Mouse (Mus musculus) kidney, embryonic 15.5 days (tissue): ENCODE measurements around the gene Rps6ka2. TPM values are rescaled to one million over a fixed set of nuclear protein-coding genes. Genes with fewer than 3 reads are reported as not detected.

Experiments
- ATAC-seq: fragments of 200-750 bp; cut with Nextera tagmentation; replicated peaks from 2 replicates; pipeline ENCODE4 v1.8.0; 2017; ENCODE audit warnings: moderate TSS enrichment; ENCODE audit not compliant: low FRiP score
- H3K27ac ChIP-seq: fragments of 300-500 bp; sonication (generic); 2 replicates; pipeline ENCODE4 v1.5.1; 2015; ENCODE audit warnings: mild to moderate bottlenecking, inconsistent platforms
- H3K27me3 ChIP-seq: fragments of 300-500 bp; sonication (generic); 2 replicates; pipeline ENCODE4 v1.6.1; 2015; ENCODE audit warnings: inconsistent platforms
- H3K36me3 ChIP-seq: fragments of 300-500 bp; sonication (generic); 2 replicates; pipeline ENCODE4 v1.6.1; 2015; ENCODE audit warnings: inconsistent platforms
- H3K4me1 ChIP-seq: fragments of 300-500 bp; sonication (generic); 2 replicates; pipeline ENCODE4 v1.6.1; 2015; ENCODE audit warnings: inconsistent platforms
- H3K4me2 ChIP-seq: fragments of 300-500 bp; sonication (generic); 2 replicates; pipeline ENCODE4 v1.6.1; 2015; ENCODE audit warnings: moderate library complexity, mild to moderate bottlenecking, inconsistent platforms
- H3K4me3 ChIP-seq: fragments of 300-500 bp; sonication (generic); replicated peaks from 2 replicates; pipeline ENCODE4 v1.5.1; 2015; ENCODE audit warnings: mild to moderate bottlenecking, inconsistent platforms
- H3K9ac ChIP-seq: fragments of 300-500 bp; sonication (generic); 2 replicates; pipeline ENCODE4 v1.6.1; 2015; ENCODE audit warnings: mild to moderate bottlenecking, inconsistent platforms
- H3K9me3 ChIP-seq: fragments of 300-500 bp; sonication (generic); replicated peaks from 2 replicates; pipeline ENCODE4 v1.6.1; 2016; ENCODE audit warnings: inconsistent platforms
- WGBS: fragments of 180-500 bp; shearing (Covaris S2); methylation state at CpG from one replicate; pipeline ENCODE4 v1.1.7; 2015; ENCODE audit warnings: mixed read lengths; 5-methylcytosine and 5-hydroxymethylcytosine counted together
- polyA plus RNA-seq: library from polyadenylated mRNA; unstranded; fragments of >200 nt; fragmentation: Nextera tagmentation; extraction: Ambion mirVana; gene quantifications from 2 replicates; pipeline ENCODE4 v1.2.1, GENCODE M21; 2015

Rps6ka2 gene
- polyA plus RNA-seq, 1 experiment from 2014 or later, result 21.5 TPM

- Histone ChIP-seq H3K9ac (no peak overlapping the region), H3K4me3 (no peak overlapping the region), H3K27me3 (no peaks in the 10 kb centered on the region), H3K36me3 (peaks cover 10% of the 10 kb centered on the region; the same call in 1 of the 2 replicates), H3K9me3 (no peaks in the 10 kb centered on the region), H3K4me1 (peaks cover 71% of the 10 kb centered on the region), H3K4me2 (no peak overlapping the region), H3K27ac (peak overlapping the region; percentile 75)
- ATAC-seq, result 0 out of 2 replicates have a peak, but pooled peaks have one; percentile 23
- WGBS, result 36% methylated on average over 4 of the region's 4 CpGs
Measured at GRCm38 (mm10) chr17:7262620-7263019, 92.7 kb downstream of the Rps6ka2 start.

DNA sequence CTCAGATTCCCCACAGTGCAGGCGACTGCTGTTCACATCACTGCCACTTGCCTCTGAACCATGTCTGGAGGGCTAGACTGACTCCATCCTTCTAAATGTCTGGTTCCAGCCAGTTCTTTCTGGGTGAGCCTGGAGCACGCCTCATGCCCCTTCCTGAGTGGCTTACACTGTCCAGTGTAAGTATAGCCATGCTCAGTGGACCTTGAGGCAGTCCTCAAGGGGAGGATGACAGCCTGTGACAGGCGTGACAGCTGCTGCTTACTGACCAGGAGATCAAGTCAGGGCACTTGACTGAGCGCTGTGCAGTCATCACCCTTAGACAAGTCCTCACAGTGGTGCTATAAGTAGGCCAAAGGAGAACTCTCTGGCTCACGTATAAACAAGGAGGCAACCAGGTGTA lies 94.7 kb downstream of the Rps6ka2 start:
- Histone ChIP-seq H3K4me3 (no peak overlapping the region), H3K9me3 (no peaks in the 10 kb centered on the region), H3K27me3 (no peaks in the 10 kb centered on the region), H3K4me1 (peaks cover 69% of the 10 kb centered on the region), H3K27ac (peak overlapping the region; percentile 13; the same call in 1 of the 2 replicates), H3K36me3 (0 out of 2 replicates have a peak, but pooled peaks cover 8% of the 10 kb centered on the region), H3K9ac (no peak overlapping the region), H3K4me2 (no peak overlapping the region)
- peak; percentile 44 for ATAC-seq
- 59% methylated on average over 5 of the region's 5 CpGs for WGBS

DNA sequence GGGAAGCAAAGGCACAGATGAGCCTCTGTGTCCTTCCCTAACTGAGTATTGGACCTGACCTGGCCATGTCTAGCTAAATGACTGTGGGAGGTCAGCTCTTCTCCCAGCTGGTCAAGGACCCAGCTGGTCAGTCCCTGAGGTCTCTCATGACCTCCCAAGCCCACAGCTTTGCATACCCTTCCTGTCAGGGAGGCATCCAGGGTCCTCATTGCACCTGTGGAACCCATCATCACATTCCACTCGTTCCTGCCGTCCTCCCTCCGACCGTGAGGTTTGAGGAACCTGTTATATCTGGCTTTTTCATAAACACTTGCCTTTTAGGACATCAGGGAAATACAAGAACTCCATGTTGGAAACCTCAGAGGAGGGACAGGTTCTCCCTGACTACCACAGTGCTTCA lies 95.4 kb downstream of the Rps6ka2 start:
- Histone ChIP-seq H3K9me3 (no peaks in the 10 kb centered on the region), H3K36me3 (0 out of 2 replicates have a peak, but pooled peaks cover 8% of the 10 kb centered on the region), H3K9ac (no peak overlapping the region), H3K4me2 (no peak overlapping the region), H3K4me1 (peaks cover 67% of the 10 kb centered on the region), H3K27me3 (no peaks in the 10 kb centered on the region), H3K27ac (0 out of 2 replicates have a peak overlapping the region, but pooled peaks have one; percentile 30), H3K4me3 (no peak overlapping the region)
- 69% methylated on average over 4 of the region's 4 CpGs for WGBS
- no peak for ATAC-seq

GRCm38 (mm10) chr17:7265705-7266368 lies 95.9 kb downstream of the Rps6ka2 start:
- 67% methylated on average over 12 of the region's 12 CpGs for WGBS
- no peak for ATAC-seq
- Histone ChIP-seq H3K27ac (0 out of 2 replicates have a peak overlapping the region, but pooled peaks have one; percentile 30), H3K4me1 (peaks cover 67% of the 10 kb centered on the region), H3K9ac (no peak overlapping the region), H3K4me2 (no peak overlapping the region), H3K9me3 (no peaks in the 10 kb centered on the region), H3K36me3 (0 out of 2 replicates have a peak, but pooled peaks cover 8% of the 10 kb centered on the region), H3K4me3 (no peak overlapping the region), H3K27me3 (no peaks in the 10 kb centered on the region)

DNA sequence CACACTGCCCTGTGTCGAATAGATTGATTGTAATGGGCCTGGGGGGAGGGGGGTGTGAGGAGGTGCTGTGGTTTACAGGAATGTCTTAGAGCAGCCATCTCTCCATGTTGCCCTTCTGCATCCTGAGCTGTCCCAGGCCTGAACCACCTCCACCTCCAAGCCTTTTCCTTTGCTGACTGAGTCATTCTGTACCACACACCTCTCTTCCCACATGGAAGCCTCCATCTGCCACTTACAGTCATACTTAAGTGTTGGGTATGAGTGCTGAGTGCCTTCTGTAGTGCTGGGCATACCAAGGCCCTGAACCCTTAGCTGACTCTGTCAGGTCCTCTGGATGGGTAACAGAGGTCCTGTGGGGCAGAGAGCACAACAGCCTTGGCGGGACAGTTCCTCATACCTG lies 97.9 kb downstream of the Rps6ka2 start:
- WGBS, result 78% methylated on average over 2 of the region's 2 CpGs

DNA sequence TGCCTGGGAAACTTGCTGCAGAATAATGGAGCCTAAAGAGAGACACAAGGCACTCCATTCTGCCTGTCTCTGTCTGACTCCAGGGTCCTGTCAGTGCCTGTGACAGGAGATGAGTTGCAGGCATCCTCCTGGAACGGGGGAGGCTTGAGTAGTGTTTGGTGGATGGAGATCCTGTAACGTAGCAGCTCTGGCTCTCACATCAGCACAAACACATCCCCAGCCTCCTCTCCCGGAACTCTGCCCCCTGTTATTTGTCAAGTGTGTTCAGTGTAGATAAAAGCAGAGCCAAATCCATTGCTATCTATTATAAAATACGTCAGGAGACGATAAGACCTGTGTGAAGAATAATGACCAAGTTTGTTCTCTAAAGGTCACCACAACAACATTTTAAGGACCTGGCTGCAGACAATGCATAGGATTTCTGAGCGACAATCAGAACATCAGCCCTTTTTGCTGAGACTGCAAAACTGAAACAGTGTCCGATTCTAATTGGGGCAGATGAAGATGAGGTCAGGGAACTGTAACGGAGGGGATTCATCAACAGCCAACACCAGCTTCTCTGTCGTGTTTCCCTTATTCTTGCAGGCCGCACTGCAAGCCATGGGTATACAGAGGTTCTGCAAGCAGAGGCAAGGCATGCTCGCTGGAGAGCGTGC lies 99.4 kb downstream of the Rps6ka2 start:
- ATAC-seq, result no peak
- Histone ChIP-seq H3K4me3 (no peak overlapping the region), H3K4me1 (peaks cover 62% of the 10 kb centered on the region), H3K27ac (peak overlapping the region; percentile 47; the same call in 1 of the 2 replicates), H3K9ac (no peak overlapping the region), H3K27me3 (no peaks in the 10 kb centered on the region), H3K4me2 (no peak overlapping the region), H3K9me3 (no peaks in the 10 kb centered on the region), H3K36me3 (0 out of 2 replicates have a peak, but pooled peaks cover 4% of the 10 kb centered on the region)
- 38% methylated on average over 12 of the region's 12 CpGs for WGBS

More for the DNA sequence above, 97.9 kb downstream of the Rps6ka2 start:
- Histone ChIP-seq H3K4me2 (no peak overlapping the region), H3K27ac (no peak overlapping the region), H3K4me3 (no peak overlapping the region), H3K36me3 (0 out of 2 replicates have a peak, but pooled peaks cover 8% of the 10 kb centered on the region), H3K9ac (no peak overlapping the region), H3K27me3 (no peaks in the 10 kb centered on the region), H3K9me3 (no peaks in the 10 kb centered on the region), H3K4me1 (peaks cover 62% of the 10 kb centered on the region)
- ATAC-seq, result no peak

DNA sequence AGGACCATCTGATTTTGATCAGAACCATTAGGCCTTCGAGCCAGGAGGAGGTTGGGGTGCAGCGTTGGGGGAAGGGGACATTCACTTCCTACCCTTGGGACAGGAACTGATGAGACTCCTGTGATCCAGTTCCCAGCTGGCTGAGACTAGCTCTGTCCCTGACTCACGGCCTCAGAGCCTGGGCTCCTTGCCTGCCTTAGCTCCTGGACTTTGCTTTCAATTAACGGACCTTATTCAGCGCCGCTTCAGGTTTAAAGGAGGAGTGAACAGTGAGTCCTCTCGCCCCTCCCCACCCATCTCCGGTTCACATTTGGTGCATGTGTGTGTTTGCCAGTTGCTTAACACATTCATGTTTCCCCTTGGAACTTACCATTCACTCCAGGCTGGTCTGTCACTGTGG lies 100.6 kb downstream of the Rps6ka2 start:
- Histone ChIP-seq H3K4me1 (peaks cover 52% of the 10 kb centered on the region), H3K4me2 (no peak overlapping the region), H3K9me3 (no peaks in the 10 kb centered on the region), H3K36me3 (no peaks in the 10 kb centered on the region), H3K27me3 (no peaks in the 10 kb centered on the region), H3K9ac (no peak overlapping the region), H3K4me3 (no peak overlapping the region), H3K27ac (0 out of 2 replicates have a peak overlapping the region, but pooled peaks have one; percentile 23)
- WGBS, result 80% methylated on average over 8 of the region's 8 CpGs
- 0 out of 2 replicates have a peak, but pooled peaks have one; percentile 38 for ATAC-seq

GRCm38 (mm10) chr17:7271522-7272134 lies 101.7 kb downstream of the Rps6ka2 start:
- Histone ChIP-seq H3K4me3 (no peak overlapping the region), H3K27me3 (no peaks in the 10 kb centered on the region), H3K36me3 (no peaks in the 10 kb centered on the region), H3K9me3 (no peaks in the 10 kb centered on the region), H3K4me2 (no peak overlapping the region), H3K9ac (no peak overlapping the region), H3K4me1 (peaks cover 45% of the 10 kb centered on the region), H3K27ac (peak overlapping the region; percentile 45; the same call in 1 of the 2 replicates)
- no peak for ATAC-seq
- 41% methylated on average over 10 of the region's 10 CpGs for WGBS

- Histone ChIP-seq H3K4me1 (peaks cover 45% of the 10 kb centered on the region), H3K4me3 (no peak overlapping the region), H3K27me3 (no peaks in the 10 kb centered on the region), H3K27ac (peak overlapping the region; percentile 66), H3K36me3 (peaks cover 11% of the 10 kb centered on the region), H3K4me2 (no peak overlapping the region), H3K9ac (no peak overlapping the region), H3K9me3 (no peaks in the 10 kb centered on the region)
- peak; percentile 50; the same call in 1 of the 2 replicates for ATAC-seq
- WGBS, result 13% methylated on average over 9 of the region's 9 CpGs
Measured at GRCm38 (mm10) chr17:7273054-7273453, 103.1 kb downstream of the Rps6ka2 start.

DNA sequence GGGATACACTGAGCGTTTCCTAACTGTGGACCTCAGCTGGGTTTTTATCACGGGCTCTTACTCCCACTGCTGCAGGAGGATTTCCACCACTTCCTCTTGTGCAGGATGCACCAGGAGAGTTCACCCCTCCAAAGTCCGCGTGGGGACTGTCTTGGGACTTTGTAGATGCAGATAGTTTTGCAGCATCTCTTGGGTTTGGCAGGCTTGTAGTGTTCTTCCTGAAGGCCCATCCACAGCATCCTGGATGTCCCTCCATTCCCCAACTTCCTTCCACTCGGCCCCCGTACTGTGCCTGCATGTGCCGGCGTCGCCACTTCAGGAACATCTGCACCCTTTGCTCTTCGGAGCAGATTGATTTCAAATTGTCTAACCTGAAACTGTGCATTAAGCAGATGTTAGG lies 103.9 kb downstream of the Rps6ka2 start:
- Histone ChIP-seq H3K36me3 (peaks cover 18% of the 10 kb centered on the region), H3K27me3 (no peaks in the 10 kb centered on the region), H3K27ac (peak overlapping the region; percentile 11; the same call in 1 of the 2 replicates), H3K4me3 (no peak overlapping the region), H3K4me2 (no peak overlapping the region), H3K4me1 (peaks cover 44% of the 10 kb centered on the region), H3K9me3 (no peaks in the 10 kb centered on the region), H3K9ac (no peak overlapping the region)
- no peak for ATAC-seq
- 84% methylated on average over 10 of the region's 10 CpGs for WGBS

GRCm38 (mm10) chr17:7278702-7279242 lies 108.9 kb downstream of the Rps6ka2 start:
- 94% methylated on average over 15 of the region's 15 CpGs for WGBS
- Histone ChIP-seq H3K4me2 (no peak overlapping the region), H3K4me1 (peaks cover 3% of the 10 kb centered on the region), H3K9me3 (no peaks in the 10 kb centered on the region), H3K4me3 (no peak overlapping the region), H3K9ac (no peak overlapping the region), H3K36me3 (peaks cover 48% of the 10 kb centered on the region), H3K27me3 (no peaks in the 10 kb centered on the region), H3K27ac (no peak overlapping the region)
- no peak for ATAC-seq
